Mouse (Mus musculus): ENCODE results near the gene Slitrk5. TPM values are rescaled to one million over a fixed set of nuclear protein-coding genes. Genes with fewer than 3 reads are reported as not detected.

Slitrk5 gene
- total and polyA plus RNA-seq, 3 experiments: 12.6 to 76.7 (median 22.7) TPM

- Histone ChIP-seq H3K4me3 (ENCODE audit: low read depth, low read length) (no peak overlapping the region), H3K36me3 (replicated peaks) (no peaks in the 10 kb centered on the region), H3K27me3 (ENCODE audit: insufficient read depth, low read length) (no peaks in the 10 kb centered on the region), H3K9me3 (replicated peaks) (no peaks in the 10 kb centered on the region), H3K4me1 (ENCODE audit: insufficient read depth, low read depth, low read length) (peaks cover 2% of the 10 kb centered on the region; the same call in 1 of the 2 replicates)
- TF ChIP-seq CTCF (IDR thresholded peaks at IDR 0.05; ENCODE audit: low read depth, low read length) (no peak), GATA1 (IDR thresholded peaks at IDR 0.05; ENCODE audit: borderline replicate concordance, low read length) (no peak), POLR2AphosphoS5 (IDR thresholded peaks at IDR 0.05; ENCODE audit: insufficient replicate concordance, low read depth, low read length) (no peak), GATA2 (IDR thresholded peaks at IDR 0.05; ENCODE audit: borderline replicate concordance, low read depth, low read length) (no peak), TAL1 (conservative IDR thresholded peaks at IDR 0.05; ENCODE audit: low read depth, low read length) (no peak)
- ATAC-seq (ENCODE audit: extremely low read depth, insufficient number of reproducible peaks, low FRiP score, poor library complexity, severe bottlenecking) (no peak), DNase-seq (ENCODE audit: low spot score) (no peak)
These were observed 54.9 kb downstream of the Slitrk5 start for GRCm38 (mm10) chr14:111729833-111730232.
